Mouse (Mus musculus) kidney, postnatal 0 days (tissue): ENCODE measurements around the gene Arpc2. TPM values are rescaled to one million over a fixed set of nuclear protein-coding genes. Genes with fewer than 3 reads are reported as not detected.

ENCODE experiments used
- ATAC-seq: fragments of 200-750 bp; cut with Nextera tagmentation; replicated peaks from 2 replicates; pipeline ENCODE4 v1.8.0; 2017; ENCODE audit warnings: low read depth, moderate number of reproducible peaks, moderate TSS enrichment, moderate library complexity; ENCODE audit not compliant: low FRiP score
- DNase-seq: peaks from one replicate; pipeline ENCODE4 v3.0.0-alpha.2; 2016; ENCODE audit warnings: low spot score
- H3K27ac ChIP-seq: fragments of 300-500 bp; sonication (generic); 2 replicates; pipeline ENCODE4 v1.5.1; 2014; ENCODE audit warnings: mild to moderate bottlenecking
- H3K27me3 ChIP-seq: fragments of 300-500 bp; sonication (generic); 2 replicates; pipeline ENCODE4 v1.6.1; 2014; ENCODE audit warnings: low read length, mixed read lengths; ENCODE audit not compliant: insufficient read depth
- H3K36me3 ChIP-seq: fragments of 300-500 bp; sonication (generic); 2 replicates; pipeline ENCODE4 v1.6.1; 2014; ENCODE audit warnings: low read length, mixed read lengths; ENCODE audit not compliant: insufficient read depth
- H3K4me1 ChIP-seq: fragments of 300-500 bp; sonication (generic); replicated peaks from 2 replicates; pipeline ENCODE4 v1.6.1; 2014; ENCODE audit warnings: antibody characterized with exemption, low read length, mixed read lengths; ENCODE audit not compliant: insufficient read depth
- H3K4me2 ChIP-seq: fragments of 300-500 bp; sonication (generic); 2 replicates; pipeline ENCODE4 v1.6.1; 2014; ENCODE audit warnings: mild to moderate bottlenecking, low read length, moderate library complexity, mixed read lengths
- H3K4me3 ChIP-seq: fragments of 300-500 bp; sonication (generic); replicated peaks from 2 replicates; pipeline ENCODE4 v1.5.1; 2014; ENCODE audit warnings: low read depth, low read length
- H3K9ac ChIP-seq: fragments of 300-500 bp; sonication (generic); 2 replicates; pipeline ENCODE4 v1.6.1; 2014; ENCODE audit warnings: low read depth, low read length
- H3K9me3 ChIP-seq: fragments of 300-500 bp; sonication (generic); replicated peaks from 2 replicates; pipeline ENCODE4 v1.6.1; 2016; ENCODE audit warnings: low read length, inconsistent platforms, mixed read lengths
- CTCF ChIP-seq: IDR thresholded peaks from 2 replicates; pipeline ENCODE4 v1.5.1; 2016; ENCODE audit warnings: antibody characterized with exemption, low read depth, mild to moderate bottlenecking, moderate library complexity
- WGBS: fragments of 180-500 bp; shearing (Covaris S2); extraction: QIAGEN DNeasy Blood & Tissue Kit; methylation state at CpG from one replicate; pipeline ENCODE4 v1.1.7; 2014; 5-methylcytosine and 5-hydroxymethylcytosine counted together
- polyA plus RNA-seq: library from polyadenylated mRNA; unstranded; fragments of >200 nt; fragmentation: Nextera tagmentation; extraction: Ambion mirVana; gene quantifications from 2 replicates; pipeline ENCODE4 v1.2.1, GENCODE M21; 2015

Arpc2 gene
- polyA plus RNA-seq, 1 experiment from 2014 or later = 487 TPM

- DNase-seq (no peak), ATAC-seq (no peak)
- H3K9ac ChIP-seq = no peak overlapping the region
- peaks cover 35% of the 10 kb centered on the region for H3K4me1 ChIP-seq
- H3K4me2 ChIP-seq = peak overlapping the region; percentile 94; the same call in 1 of the 2 replicates
- H3K9me3 ChIP-seq = no peaks in the 10 kb centered on the region
- no peak overlapping the region for H3K4me3 ChIP-seq
- H3K36me3 ChIP-seq = no peaks in the 10 kb centered on the region
- no peaks in the 10 kb centered on the region for H3K27me3 ChIP-seq
- WGBS = 67% methylated on average over 7 of the region's 7 CpGs
- TF ChIP-seq CTCF = no peak
- no peak overlapping the region for H3K27ac ChIP-seq
These were observed 66.3 kb downstream of the Arpc2 start for GRCm38 (mm10) chr1:74302229-74302628.

GRCm38 (mm10) chr1:74302835-74303234, 67.0 kb downstream of the Arpc2 start:
- no peak for TF ChIP-seq CTCF
- Histone ChIP-seq H3K4me2 (peak overlapping the region; percentile 94), H3K4me3 (peak overlapping the region; percentile 68; the same call in 1 of the 2 replicates), H3K36me3 (no peaks in the 10 kb centered on the region), H3K9ac (no peak overlapping the region), H3K4me1 (peaks cover 29% of the 10 kb centered on the region), H3K9me3 (no peaks in the 10 kb centered on the region), H3K27me3 (no peaks in the 10 kb centered on the region), H3K27ac (peak overlapping the region; percentile 20; the same call in 1 of the 2 replicates)
- DNase-seq = no peak
- WGBS = 56% methylated on average over 2 of the region's 2 CpGs
- no peak for ATAC-seq

- H3K4me3 ChIP-seq = peak overlapping the region; percentile 68
- no peaks in the 10 kb centered on the region for H3K27me3 ChIP-seq
- peak overlapping the region; percentile 94 for H3K4me2 ChIP-seq
- H3K27ac ChIP-seq = peak overlapping the region; percentile 92
- no peaks in the 10 kb centered on the region for H3K36me3 ChIP-seq
- 0% methylated on average over 56 of the region's 56 CpGs for WGBS
- no peaks in the 10 kb centered on the region for H3K9me3 ChIP-seq
- ATAC-seq = peak; percentile 87
- H3K4me1 ChIP-seq = peaks cover 25% of the 10 kb centered on the region
- DNase-seq = peak; percentile 86
- peak overlapping the region; percentile 88 for H3K9ac ChIP-seq
- peak; percentile 30; the same call in 1 of the 2 replicates for TF ChIP-seq CTCF
These were observed 67.8 kb downstream of the Arpc2 start for GRCm38 (mm10) chr1:74303509-74304338.

- WGBS = 5% methylated on average over 12 of the region's 12 CpGs
- Histone ChIP-seq H3K27me3 (no peaks in the 10 kb centered on the region), H3K4me2 (peak overlapping the region; percentile 94), H3K4me1 (peaks cover 21% of the 10 kb centered on the region), H3K9ac (peak overlapping the region; percentile 88), H3K27ac (peak overlapping the region; percentile 92), H3K4me3 (peak overlapping the region; percentile 68), H3K36me3 (no peaks in the 10 kb centered on the region), H3K9me3 (no peaks in the 10 kb centered on the region)
- DNase-seq = no peak
- ATAC-seq = no peak
- TF ChIP-seq CTCF = no peak
These were observed 68.5 kb downstream of the Arpc2 start for GRCm38 (mm10) chr1:74304339-74304790.

- no peak overlapping the region for H3K27ac ChIP-seq
- 68% methylated on average over 4 of the region's 4 CpGs for WGBS
These were observed 69.1 kb downstream of the Arpc2 start for GRCm38 (mm10) chr1:74304946-74305345.

GRCm38 (mm10) chr1:74305522-74305921, 69.6 kb downstream of the Arpc2 start, which contains the start of gene Tmbim1:
Tmbim1 (minus strand) TSS chr1:74305622.
- 86% methylated on average over 2 of the region's 2 CpGs for WGBS
- ATAC-seq (no peak), DNase-seq (no peak)
- H3K27ac ChIP-seq = peak within 1 kb of the TSS; percentile 92
- no peaks in the 10 kb centered on the region for H3K9me3 ChIP-seq
- H3K4me1 ChIP-seq = peaks cover 21% of the 10 kb centered on the region
- H3K27me3 ChIP-seq = no peaks in the 10 kb centered on the region
- H3K4me3 ChIP-seq = peak within 1 kb of the TSS; percentile 68
- H3K4me2 ChIP-seq = peak within 1 kb of the TSS; percentile 94
- H3K36me3 ChIP-seq = no peaks in the 10 kb centered on the region
- peak within 1 kb of the TSS; percentile 88; the same call in 1 of the 2 replicates for H3K9ac ChIP-seq
- no peak for TF ChIP-seq CTCF

More at GRCm38 (mm10) chr1:74304946-74305345, 69.1 kb downstream of the Arpc2 start:
- no peaks in the 10 kb centered on the region for H3K36me3 ChIP-seq
- peaks cover 21% of the 10 kb centered on the region for H3K4me1 ChIP-seq
- no peak overlapping the region for H3K4me3 ChIP-seq
- H3K4me2 ChIP-seq = no peak overlapping the region
- DNase-seq (no peak), ATAC-seq (no peak)
- no peaks in the 10 kb centered on the region for H3K27me3 ChIP-seq
- H3K9ac ChIP-seq = no peak overlapping the region
- TF ChIP-seq CTCF = no peak
- no peaks in the 10 kb centered on the region for H3K9me3 ChIP-seq
